Comparison of ENCODE assay signal across 30 mouse cellular contexts in the genomic region with DNA sequence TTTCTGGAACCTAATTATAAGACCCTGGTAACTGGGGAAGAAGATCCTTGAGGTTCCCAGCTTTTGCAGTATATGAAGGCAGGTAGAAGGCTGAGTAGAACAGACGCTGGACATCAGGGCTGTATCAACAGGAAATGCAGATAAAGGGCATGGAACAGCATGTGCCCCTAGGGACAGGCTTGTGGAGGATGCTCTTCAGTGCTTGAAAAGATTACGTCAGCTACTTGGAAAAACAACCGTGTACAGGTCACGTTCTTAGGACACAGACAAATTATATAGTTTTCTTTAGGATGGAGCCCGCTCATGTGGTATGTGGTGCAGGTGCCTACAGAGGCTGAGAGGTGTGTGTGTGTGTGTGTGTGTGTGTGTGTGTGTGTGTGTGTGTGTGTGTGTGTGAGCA.
"Had no signal": no experiment of that assay in that cellular context is flagged by ENCODE, and none has a peak within 500 bp of the region (broad histone marks: within the 10 kb centered on the region; RNA-seq: fewer than 3 reads in every experiment).

No protein-coding gene starts in this region.

- H3K27me3 ChIP-seq: heart, embryonic 12.5 days; heart, embryonic 13.5 days; heart, embryonic 15.5 days; hindbrain, embryonic 12.5 days; hindbrain, embryonic 13.5 days; hindbrain, embryonic 15.5 days; intestine, embryonic 15.5 days; kidney, embryonic 15.5 days had no signal

- H3K4me3 ChIP-seq: heart, embryonic 12.5 days; heart, embryonic 13.5 days; heart, embryonic 15.5 days; hindbrain, embryonic 10.5 days; hindbrain, embryonic 12.5 days; hindbrain, embryonic 13.5 days; hindbrain, embryonic 15.5 days; intestine, embryonic 15.5 days; kidney, embryonic 15.5 days; layer of hippocampus, adult 2 months; left cerebral cortex, adult 2 months had no signal

- H3K27ac ChIP-seq: heart, embryonic 13.5 days; heart, embryonic 15.5 days; hindbrain, embryonic 10.5 days; hindbrain, embryonic 12.5 days; hindbrain, embryonic 13.5 days; hindbrain, embryonic 14.5 days; hindbrain, embryonic 15.5 days; hindbrain, postnatal 0 days; intestine, embryonic 15.5 days; kidney, embryonic 15.5 days; kidney, postnatal 0 days; layer of hippocampus, adult 2 months; left cerebral cortex, adult 2 months had no signal

- H3K9ac ChIP-seq: heart, embryonic 12.5 days; heart, embryonic 13.5 days; heart, embryonic 15.5 days; hindbrain, embryonic 12.5 days; hindbrain, embryonic 13.5 days; hindbrain, embryonic 14.5 days; hindbrain, embryonic 15.5 days; intestine, embryonic 15.5 days; kidney, embryonic 15.5 days had no signal

- H3K9me3 ChIP-seq: heart, embryonic 12.5 days; heart, embryonic 13.5 days; heart, embryonic 15.5 days; hindbrain, embryonic 10.5 days; hindbrain, embryonic 12.5 days; hindbrain, embryonic 13.5 days; hindbrain, embryonic 15.5 days; intestine, embryonic 15.5 days; kidney, embryonic 15.5 days had no signal

- H3K4me1 ChIP-seq: heart, embryonic 12.5 days; heart, embryonic 13.5 days; heart, embryonic 15.5 days; hindbrain, embryonic 10.5 days; hindbrain, embryonic 12.5 days; hindbrain, embryonic 13.5 days; hindbrain, embryonic 15.5 days; intestine, embryonic 15.5 days; kidney, embryonic 15.5 days had no signal

- DNase-seq: heart, postnatal 10 days; heart, postnatal 14 days; heart, postnatal 36 days; heart, postnatal 4 days; kidney, adult 11 months; kidney, adult 18-20 months; kidney, adult 2 months; kidney, adult 8-10 months; kidney, adult 9 months; kidney, postnatal 10 days; kidney, postnatal 14 days; kidney, postnatal 25 days; kidney, postnatal 36 days; kidney, postnatal 4 days; layer of hippocampus, adult 9-11 months; layer of hippocampus, postnatal 36 days had no signal
